Mouse (Mus musculus) spleen, adult 18-20 months (tissue): ENCODE data around the gene Cep55.

Experiments used
- DNase-seq, 2 experiments: peaks; one replicate each; pipeline ENCODE4 v3.0.0; 2022; ENCODE audit warnings: mixed read lengths in 2 of 2

The Cep55 gene

DNA sequence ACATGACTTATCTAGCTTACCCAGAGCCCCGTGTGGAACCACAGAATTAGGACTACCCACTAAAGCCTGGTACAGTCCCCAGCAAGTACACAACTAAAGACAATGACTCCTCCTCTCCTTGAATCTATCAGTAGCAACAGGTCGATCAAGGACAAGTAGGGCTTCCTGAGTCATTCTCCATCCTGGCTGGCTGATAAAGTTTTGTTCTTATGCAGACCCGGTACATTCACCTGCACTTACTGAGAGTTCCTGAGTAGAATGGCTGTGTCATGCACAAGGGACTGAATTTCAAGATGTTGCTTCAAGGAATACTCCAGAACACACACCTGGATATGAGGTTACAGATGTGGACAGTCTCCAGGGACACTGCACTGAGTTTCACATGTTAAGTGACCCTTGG lies 9.6 kb upstream of the Cep55 start:
- DNase-seq = no peak

DNA sequence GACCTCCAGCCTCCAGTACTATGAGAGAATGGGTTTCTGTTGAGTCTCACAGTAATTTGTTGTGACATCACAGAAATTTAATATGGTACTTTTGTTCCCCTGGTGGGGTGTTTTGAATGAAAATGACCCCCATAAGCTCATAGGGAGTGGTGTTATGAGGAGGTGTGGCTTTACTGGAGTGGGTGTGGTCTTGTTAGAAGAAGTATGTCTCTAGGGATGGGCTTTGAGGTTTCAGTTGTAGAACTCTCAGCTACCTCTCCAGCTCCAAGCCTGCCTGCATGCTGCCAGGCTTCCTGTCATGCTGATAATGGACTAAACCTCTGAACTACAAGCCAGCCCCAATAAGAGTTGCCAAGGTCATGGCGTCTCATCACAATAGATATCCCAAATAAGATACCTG lies 5.1 kb upstream of the Cep55 start:
- DNase-seq = no peak

DNA sequence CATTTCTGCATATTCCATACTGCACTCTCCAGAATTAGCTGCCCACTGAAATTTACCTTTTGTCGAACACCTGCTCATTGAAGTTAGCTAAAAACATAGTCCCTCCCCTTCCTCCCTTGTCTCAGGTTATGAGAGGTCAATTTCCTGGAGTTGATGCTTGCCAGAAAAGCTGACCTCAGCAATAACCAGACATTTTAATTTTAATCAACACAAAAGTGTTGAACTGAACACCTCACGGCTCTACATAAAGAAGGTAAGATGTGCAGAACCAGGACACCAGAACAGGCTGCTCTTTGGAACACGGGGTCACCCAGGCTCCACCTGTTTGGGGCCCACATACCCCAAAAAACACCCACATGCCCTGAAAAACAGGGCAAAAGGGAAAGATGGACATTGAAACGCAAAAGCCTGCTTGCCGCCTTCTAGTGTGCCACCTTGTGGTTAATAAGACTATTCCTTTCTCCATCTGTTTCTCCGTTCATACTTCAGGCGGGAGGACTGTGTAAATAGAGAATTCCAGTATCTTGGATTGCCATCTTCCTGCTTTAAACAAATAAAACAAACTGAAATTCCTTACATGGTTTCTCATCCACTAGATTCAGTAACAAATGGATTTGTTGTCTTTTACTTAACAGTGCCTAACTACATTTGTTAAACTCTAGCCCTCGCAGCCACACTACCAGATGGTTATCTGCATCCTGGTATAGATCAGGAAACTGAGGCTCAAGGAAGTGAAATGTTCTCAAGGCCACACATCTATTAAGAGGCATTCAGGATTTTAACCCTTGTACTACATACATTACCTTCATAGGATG lies 1.4 kb upstream of the Cep55 start:
- no peak for DNase-seq

DNA sequence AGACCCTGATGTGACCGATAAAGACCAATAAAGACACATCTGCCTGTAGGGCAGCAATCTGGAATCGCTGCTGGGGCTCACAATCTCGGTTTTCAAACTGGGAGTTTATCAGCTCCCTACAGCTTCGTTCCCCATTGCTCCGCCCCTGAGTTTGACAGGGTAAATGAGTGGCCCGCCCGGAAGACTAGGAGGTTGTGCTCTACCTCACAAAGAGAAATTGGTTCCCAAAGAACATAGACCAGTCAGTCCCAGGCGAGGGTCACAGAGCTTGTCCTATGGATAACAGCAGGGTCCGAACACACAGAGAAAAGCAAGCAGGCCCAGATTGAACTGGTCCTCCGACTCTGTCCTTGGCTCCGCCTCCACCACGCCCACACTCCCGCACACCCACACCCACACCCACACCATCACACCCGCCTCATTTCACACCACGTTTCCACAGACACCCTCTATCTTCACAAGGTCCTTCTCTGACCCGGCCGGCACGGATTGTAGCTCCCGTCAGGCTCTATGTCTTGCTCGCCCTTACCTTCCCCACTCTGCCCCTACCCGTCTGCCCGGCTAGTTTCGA lies 577 bp upstream of the Cep55 start:
- DNase-seq = peak in 1 of 2 experiments; percentile 86

DNA sequence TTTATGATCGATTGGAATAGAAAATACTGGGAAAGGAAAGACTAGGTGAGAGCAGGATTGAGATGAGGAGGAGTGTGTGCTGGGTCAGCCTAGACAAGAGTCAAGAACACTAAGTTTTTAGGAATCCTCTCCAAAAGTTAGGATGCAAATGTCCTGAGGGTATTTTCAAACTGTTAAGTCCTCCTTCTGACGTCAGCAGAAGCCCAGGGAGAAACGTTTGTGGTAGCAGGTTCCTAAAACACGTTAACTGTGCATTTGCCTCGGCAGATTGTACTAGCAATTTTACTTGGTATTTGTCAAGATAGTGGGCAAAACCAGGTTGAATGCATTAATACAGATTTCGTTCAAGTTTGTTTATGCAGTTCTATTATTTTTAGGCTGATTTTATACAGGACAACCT lies 987 bp downstream of the Cep55 start:
- DNase-seq = no peak

DNA sequence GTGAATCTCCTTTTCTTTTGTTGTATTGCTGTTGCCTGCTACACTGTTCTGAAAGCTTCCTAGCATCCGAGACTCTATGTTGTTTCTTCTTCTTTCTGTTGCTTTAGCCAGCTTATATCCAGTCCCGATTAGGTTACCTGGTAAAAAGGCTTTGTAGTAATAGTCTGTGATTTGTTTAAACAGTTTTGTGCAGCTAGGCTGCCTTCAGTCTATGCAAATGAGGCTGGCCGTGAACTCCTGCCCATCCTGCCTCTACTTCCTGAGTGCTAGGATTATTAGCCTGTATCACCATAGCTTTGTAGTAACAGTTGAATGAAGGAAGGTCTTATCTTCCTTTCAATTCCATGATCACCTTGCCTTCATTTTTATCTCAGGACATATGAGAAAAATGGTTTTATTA lies 1.5 kb downstream of the Cep55 start:
- no peak for DNase-seq

DNA sequence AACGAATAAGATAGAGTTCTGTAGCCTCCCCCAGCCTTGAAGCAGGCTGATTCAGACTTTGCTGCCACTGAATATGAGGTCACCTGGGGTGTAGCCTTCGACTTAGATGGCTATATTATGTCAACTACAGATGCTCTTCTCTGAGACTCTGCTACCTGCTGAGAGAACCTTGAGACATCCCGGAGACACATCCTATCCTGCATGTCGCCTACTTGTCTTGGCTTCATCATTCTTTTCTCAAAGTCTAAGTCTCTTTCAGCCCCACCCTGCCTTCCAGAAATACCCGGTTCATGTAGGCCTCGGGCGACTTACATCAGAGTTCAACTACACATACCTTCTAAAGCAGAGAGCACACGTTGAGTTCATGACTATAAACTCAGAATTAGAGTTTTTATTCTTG lies 2.1 kb downstream of the Cep55 start:
- no peak for DNase-seq

DNA sequence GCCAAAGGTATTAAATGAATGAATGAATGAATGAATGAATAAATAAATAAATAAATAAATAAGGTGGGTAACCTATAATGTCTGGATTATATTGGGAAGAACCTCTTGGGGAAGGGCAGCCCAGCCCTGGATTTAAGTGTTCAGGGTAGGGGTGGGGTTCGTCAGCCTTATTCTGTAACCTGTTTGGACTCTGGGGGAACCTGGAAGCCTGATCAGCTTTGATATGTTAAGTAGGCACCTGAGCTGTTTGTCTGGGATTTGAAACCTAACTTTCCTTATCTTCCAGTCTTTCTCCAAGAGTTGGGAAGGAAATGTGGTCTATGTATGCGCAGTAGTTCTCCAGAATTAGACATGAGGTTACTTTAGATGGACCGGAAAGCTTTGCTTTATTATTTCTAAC lies 8.4 kb downstream of the Cep55 start:
- no peak for DNase-seq

DNA sequence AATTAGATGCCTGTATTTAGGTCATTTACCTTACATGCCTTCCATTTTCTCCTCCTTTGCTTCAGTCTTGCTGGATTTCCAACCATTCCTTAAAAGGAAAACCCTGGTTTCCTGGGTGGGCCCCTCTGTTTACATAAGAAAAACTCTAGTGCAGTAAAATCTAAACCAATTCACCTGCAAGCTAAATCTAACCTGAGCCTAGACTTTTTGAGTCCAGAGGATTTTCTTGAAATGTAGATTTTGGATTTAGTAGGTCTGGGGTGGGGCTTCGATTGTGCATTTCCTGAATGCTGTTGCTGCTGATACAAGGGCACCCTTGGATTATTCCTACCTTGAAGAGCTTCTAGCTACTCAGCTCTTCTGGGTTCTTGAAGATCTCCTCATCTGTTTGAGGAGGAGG lies 9.2 kb downstream of the Cep55 start:
- DNase-seq = no peak

DNA sequence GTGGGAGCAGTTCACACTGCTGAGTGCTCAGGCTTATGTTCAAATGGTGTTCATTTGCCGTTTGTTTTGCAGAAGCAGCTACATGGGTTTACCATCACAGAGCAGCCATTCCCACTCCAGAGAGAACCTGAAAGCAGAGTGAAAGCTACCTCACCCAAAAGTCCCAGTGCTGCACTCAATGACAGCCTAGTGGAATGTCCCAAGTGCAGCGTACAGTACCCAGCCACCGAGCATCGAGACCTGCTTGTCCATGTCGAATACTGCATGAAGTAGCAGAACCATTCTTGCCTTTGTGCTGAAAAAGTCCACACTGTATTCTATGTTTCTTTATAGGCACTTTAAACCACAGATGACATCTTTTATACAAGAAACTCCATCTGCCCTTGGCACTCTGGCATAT lies 18.4 kb downstream of the Cep55 start:
- no peak for DNase-seq

DNA sequence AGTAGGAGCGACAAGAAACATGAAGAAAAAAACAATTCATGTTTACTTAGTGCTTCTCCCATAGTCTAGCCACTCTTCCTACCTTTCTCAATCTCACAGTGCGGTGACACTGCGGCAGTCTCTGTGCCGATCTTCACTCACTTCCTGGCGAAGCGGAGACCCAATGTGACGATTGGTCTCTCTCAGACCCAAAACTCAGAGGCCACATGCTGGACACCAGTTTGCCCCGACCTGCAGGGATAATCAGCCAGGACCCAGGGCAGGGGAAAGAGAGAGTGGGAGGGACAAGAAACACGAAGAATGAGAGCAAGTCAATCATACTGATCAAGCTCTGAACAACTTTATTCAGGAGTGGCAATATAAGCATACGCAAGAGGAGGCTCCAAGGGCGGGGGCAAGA lies 20.2 kb downstream of the Cep55 start:
- DNase-seq = no peak

DNA sequence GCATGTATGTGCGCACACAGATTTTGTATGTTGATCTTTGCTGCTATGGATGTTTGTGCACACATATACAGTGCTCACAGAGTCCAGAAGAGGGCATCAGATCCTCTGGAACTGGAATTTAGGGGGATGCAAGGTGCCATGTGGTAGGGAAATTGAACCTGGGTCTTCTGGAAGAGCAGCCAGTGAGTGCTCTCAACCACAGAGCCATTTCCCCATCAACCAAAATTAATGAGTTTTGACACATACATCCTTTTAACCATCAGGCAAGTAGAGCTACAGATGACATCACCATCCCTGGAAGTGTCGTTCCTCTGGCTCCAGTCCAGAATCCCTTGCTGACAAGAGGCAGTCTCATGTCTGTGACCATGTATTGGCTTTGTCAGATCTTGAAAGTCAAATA lies 21.4 kb downstream of the Cep55 start:
- DNase-seq = no peak

DNA sequence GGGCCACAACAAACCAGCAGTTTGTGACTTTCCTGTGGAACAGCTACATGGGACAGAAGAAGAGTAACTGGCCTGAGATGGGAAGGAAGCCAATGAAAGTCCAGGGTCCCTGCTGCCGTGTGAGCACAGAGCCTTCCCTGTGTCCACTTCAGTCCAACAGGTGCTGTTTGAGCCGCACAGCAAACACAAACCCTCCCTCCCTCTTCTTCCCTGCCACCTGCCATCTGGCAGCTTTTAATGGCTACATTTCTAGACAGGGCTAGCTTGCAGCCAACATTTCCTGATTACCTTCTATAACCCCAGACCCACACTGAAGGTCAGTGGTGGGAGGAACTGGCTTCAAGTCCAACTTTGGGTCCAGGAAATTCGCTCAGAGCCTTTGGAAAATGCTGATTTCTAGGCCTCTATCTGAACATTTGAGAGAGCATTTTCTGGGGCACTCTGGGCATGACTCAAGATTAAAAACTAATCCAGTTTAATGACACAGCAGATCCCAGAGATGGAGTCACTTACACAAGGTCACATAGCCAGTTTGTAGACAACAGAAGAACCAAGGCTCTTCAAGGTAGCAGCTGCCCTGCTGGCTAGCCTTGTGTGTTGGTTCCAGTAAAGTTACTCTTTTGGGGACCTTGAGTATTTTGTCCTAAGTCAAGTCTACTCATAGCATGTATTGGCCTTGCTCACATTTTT lies 23.2 kb downstream of the Cep55 start:
- no peak for DNase-seq

DNA sequence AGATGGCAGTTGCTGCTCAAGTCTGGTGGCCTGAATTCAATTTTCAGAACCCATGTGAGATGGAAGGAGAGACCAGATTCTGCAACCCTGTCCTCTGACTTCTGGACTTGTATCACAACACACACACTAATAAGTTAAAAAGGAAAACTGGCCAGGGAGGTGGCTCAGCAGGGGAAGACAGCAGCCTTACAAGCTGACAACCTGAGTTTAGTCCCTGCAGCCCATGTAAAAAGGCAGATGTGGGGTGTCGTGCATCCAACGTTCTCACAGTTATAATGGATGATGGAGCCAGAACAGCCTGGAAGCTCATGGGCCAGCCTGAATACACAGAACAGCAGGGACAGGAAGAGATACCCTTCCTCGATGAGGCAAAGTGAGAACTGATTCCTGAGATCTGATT lies 26.6 kb downstream of the Cep55 start:
- no peak for DNase-seq

DNA sequence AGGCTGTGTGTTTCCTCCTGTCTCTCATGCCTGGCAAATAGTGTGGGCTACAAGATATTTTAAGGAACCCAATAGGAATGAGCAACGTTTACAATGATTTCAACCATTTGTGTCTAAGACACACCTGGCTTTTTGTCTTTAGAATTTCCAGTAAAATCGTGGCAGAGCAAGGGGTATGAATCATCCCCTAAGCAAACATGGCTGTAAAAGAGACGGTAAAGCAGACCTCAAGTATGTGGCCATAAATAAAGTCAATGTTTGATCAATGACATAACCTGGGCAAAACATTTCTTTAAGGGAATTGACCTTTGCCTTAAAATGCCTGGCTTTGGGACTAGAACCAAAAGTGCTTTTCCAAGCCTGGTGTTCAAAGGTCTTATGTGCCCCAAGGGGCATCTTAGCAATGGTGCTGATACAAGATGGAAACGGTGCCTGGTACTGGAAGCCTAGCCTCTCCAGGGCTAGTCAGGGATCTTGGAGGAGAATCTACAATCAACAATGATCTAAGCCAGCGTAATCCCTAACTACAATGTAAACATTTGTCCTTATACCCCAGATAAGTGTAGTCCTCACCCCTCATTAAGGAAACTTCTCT lies 28.2 kb downstream of the Cep55 start:
- no peak for DNase-seq

DNA sequence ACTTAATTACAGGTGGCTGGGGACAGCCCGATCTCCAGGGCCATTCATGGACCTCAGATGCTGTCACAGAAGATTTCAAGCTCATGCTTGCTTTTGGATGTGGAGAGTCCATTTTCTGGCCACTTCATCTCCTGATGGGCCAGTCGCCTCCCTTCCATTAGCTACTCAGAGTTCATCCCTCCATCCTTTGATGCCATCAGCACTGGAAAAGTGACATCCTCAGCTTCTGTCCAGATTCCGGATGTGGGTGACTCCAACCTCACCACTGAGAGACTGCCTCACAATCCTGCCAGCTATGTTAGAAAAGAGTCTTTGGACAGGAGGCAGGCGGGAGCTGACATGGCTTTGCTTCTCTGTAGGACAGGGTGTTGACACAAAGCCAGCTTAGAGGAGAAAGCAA lies 31.0 kb downstream of the Cep55 start:
- no peak for DNase-seq

DNA sequence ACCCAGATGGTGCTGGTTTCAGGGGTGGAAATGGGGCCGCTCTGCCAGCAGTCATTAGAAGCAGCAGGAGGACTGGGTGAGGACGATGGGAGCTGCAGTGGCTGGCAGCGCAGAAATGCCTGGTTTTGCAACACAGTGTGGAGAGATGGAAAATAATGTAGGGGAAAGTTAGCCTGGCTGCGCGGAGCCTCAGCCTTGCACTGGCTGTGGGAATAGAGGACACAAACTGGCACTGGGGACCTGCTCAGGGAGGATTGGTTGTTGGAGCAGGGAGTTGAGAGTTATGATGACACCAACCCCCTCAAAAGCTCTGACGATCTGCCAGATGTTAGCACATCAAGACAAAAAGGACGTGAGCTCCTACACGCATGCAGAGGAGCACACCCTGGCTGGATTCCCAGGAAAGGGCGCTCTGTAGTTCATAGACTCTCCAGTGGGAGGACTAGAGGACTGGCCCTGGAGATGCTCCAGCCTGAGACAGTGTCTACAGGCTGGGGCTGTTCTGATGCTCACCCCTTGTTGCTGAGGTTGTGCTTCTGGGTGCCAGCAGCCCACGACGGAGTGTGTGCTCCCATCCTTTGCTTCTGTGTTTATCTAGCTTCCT lies 32.2 kb downstream of the Cep55 start:
- no peak for DNase-seq

DNA sequence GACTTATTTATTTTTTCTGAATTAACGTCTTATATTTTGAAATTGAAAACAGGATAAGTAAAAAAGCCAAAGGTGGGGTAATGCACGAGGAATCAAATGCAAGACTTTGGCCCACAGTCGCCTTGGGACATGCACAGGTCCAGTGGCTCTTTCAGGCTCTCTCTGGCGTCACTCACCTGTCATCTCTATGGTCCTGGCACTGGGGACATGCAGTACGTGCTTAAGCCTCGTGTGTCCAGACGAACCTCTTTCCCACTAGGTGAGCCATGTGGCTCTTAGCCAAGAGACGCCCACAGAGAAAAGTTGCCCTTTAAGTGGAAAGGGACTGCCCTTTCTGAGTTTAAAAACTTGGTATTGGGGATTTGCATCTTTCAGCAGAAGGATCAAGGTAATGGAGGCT lies 34.5 kb downstream of the Cep55 start:
- no peak for DNase-seq

DNA sequence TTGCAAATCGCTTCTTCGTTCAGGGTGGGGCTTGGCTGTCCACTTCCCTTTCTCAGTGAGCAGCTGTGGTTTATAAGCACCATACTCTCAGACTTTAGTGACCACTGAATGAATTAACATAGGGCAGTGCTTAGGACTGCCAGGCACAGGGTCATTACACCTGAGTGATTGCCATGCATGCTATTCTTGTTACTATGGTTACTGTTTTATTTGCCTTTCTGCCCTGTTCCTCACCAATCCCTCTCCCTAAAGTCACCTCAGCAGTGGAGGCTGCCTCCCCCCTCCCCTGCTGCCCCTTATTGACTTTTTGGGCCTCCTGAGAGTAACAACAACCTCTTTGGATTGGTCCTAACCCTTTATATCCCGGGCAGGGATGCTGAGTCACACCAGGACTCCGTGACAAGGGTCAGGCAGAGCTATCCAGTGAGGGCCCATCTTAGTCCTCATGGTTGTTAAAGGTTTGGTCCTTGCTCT lies 36.7 kb downstream of the Cep55 start:
- no peak for DNase-seq

DNA sequence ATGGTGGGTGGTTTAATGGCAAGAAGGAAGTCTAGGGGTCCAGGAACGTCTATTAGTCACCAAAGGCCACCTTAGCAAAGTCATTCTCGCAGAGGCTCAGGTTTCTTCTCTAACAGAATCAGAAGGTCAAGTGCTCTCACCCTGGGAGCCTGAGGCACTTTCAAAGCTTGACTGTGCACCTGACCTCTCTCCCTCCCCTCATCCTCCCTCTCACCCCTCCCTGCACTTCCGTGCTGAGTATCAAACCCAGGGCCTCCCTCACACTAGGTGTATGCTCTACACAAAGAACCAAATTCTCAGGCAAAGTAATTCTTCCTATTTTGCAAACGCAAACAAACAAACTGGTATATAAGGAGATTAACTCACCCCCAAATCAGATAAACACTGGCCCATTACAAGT lies 41.4 kb downstream of the Cep55 start:
- DNase-seq = no peak

DNA sequence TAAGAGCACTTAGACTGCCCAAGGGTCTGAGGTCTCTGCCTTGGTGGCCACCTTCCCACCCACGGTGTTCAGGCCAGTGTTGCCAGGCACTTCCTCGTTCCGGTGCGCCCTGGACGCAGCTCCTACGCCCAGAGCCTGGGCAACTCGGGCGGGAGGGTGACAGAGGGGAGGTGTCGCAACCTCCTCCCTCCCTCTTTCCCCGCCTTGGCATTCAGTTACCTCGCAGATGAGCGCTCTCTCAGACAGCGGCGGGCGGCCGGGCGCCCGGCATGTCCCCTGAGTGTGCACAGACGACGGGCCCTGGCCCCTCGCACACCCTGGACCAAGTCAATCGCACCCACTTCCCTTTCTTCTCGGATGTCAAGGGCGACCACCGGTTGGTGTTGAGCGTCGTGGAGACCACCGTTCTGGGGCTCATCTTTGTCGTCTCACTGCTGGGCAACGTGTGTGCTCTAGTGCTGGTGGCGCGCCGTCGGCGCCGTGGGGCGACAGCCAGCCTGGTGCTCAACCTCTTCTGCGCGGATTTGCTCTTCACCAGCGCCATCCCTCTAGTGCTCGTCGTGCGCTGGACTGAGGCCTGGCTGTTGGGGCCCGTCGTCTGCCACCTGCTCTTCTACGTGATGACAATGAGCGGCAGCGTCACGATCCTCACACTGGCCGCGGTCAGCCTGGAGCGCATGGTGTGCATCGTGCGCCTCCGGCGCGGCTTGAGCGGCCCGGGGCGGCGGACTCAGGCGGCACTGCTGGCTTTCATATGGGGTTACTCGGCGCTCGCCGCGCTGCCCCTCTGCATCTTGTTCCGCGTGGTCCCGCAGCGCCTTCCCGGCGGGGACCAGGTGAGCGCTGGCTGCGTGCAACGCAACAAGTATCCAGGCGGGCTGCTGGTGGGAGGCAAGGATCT lies 42.3 kb downstream of the Cep55 start, which contains the start of gene Ffar4:
Gene Ffar4 (plus strand): TSS at position 214 of the 901 bp plus-strand sequence.
- no peak for DNase-seq

DNA sequence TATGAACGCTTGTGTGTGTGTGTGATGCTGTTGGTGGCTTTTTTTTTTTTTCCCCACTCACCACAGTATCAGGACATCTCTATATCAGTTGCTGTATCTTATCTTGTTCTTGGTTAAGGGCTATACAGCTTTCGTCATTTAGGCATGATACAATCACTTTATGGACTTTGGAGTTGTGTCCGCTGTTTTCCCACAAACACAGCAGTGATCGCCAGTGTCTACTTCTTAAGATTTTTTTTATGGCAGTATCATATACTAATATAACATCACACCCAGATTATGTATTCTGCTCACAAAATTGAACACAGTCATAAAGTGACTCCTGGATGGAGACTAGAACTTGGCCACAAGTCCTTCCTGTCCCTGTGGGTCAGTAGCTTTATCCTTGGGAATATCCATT lies 53.1 kb downstream of the Cep55 start:
- no peak for DNase-seq
